Mouse (Mus musculus) CH12.LX (cell line): ENCODE results near the gene Hk1.

Source experiments
- CHD2 ChIP-seq: IDR thresholded peaks from 2 replicates; pipeline ENCODE4 v1.6.1; 2011; ENCODE audit warnings: low read length, improper control_type of control experiment
- CTCF ChIP-seq, 2 experiments: IDR thresholded peaks in 1 of 2; conservative IDR thresholded peaks in 1 of 2; 2 replicates each; pipeline ENCODE4 v1.5.1; 2011 to 2012; ENCODE audit warnings: low read depth in 2 of 2, low read length in 2 of 2, improper control_type of control experiment in 1 of 2, inconsistent platforms in 1 of 2, mild to moderate bottlenecking in 1 of 2, moderate library complexity in 1 of 2
- POLR2A ChIP-seq: IDR thresholded peaks from 2 replicates; pipeline ENCODE4 v1.6.1; 2011; ENCODE audit warnings: low read depth, mild to moderate bottlenecking, improper control_type of control experiment, low read length
- SMC3 ChIP-seq: IDR thresholded peaks from 2 replicates; pipeline ENCODE4 v1.6.1; 2011; ENCODE audit warnings: low read depth, low read length, improper control_type of control experiment
- USF2 ChIP-seq: conservative IDR thresholded peaks from 2 replicates; pipeline ENCODE4 v1.6.1; 2011; ENCODE audit warnings: low read depth, low read length, improper control_type of control experiment

DNA sequence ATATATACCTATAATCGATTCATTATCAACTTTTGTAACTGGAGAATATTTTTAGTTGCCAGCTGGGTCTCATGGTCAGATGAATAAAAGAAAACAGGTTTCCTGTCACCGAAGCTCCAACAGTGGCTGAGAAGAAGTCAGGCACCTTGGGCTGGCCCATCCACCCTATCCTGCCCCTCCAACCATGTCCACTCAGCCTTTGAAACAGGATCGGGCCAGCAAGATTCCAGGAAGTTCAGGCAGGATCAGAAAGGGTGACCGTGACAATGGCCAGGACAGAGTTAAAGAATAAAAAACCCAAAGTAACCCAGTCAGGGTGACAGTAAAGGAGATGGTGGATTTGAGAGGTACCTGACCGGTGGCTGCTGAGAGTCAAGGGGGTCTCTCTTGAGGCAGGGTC lies 70.1 kb downstream of the Hk1 start:
- TF ChIP-seq CTCF (conservative IDR thresholded peaks at IDR 0.05 in 1 of 2, IDR thresholded peaks at IDR 0.05 in 1 of 2; ENCODE audit: low read depth in 2 of 2, low read length in 2 of 2), result no peak
- TF ChIP-seq SMC3, result no peak
- TF ChIP-seq POLR2A, result no peak
- no peak for TF ChIP-seq CHD2
- TF ChIP-seq USF2, result no peak
